Mouse (Mus musculus) stomach, embryonic 14.5 days (tissue): ENCODE data around the gene Ptprt. TPM values are rescaled to one million over a fixed set of nuclear protein-coding genes. Genes with fewer than 3 reads are reported as not detected.

Experiments used
- ATAC-seq: fragments of 200-750 bp; cut with Nextera tagmentation; 2 replicates; pipeline ENCODE4 v1.8.0; 2017; ENCODE audit warnings: low read depth, moderate TSS enrichment; ENCODE audit not compliant: insufficient number of reproducible peaks, insufficient read depth, low FRiP score
- H3K27ac ChIP-seq: fragments of 300-500 bp; sonication (generic); 2 replicates; pipeline ENCODE4 v1.5.1; 2014; ENCODE audit warnings: mild to moderate bottlenecking, low read length, moderate library complexity, mixed read lengths
- H3K27me3 ChIP-seq: fragments of 300-500 bp; sonication (generic); 2 replicates; pipeline ENCODE4 v1.6.1; 2014; ENCODE audit warnings: low read length, control low read depth, mixed read lengths; ENCODE audit not compliant: control insufficient read depth, insufficient read depth
- H3K36me3 ChIP-seq: fragments of 300-500 bp; sonication (generic); 2 replicates; pipeline ENCODE4 v1.6.1; 2014; ENCODE audit warnings: mild to moderate bottlenecking, control low read depth, low read length, moderate library complexity, mixed read lengths; ENCODE audit not compliant: control insufficient read depth, insufficient read depth
- H3K4me1 ChIP-seq: fragments of 300-500 bp; sonication (generic); 2 replicates; pipeline ENCODE4 v1.6.1; 2014; ENCODE audit warnings: low read length, control low read depth, mixed read lengths; ENCODE audit not compliant: control insufficient read depth, insufficient read depth
- H3K4me2 ChIP-seq: fragments of 300-500 bp; sonication (generic); replicated peaks from 2 replicates; pipeline ENCODE4 v1.6.1; 2014; ENCODE audit warnings: low read depth, low read length, control low read depth
- H3K4me3 ChIP-seq: fragments of 300-500 bp; sonication (generic); 2 replicates; pipeline ENCODE4 v1.5.1; 2014; ENCODE audit warnings: low read depth, low read length, control low read depth
- H3K9ac ChIP-seq: fragments of 300-500 bp; sonication (generic); replicated peaks from 2 replicates; pipeline ENCODE4 v1.6.1; 2014; ENCODE audit warnings: low read depth, mild to moderate bottlenecking, control low read depth, low read length, moderate library complexity, mixed read lengths
- H3K9me3 ChIP-seq: fragments of 300-500 bp; sonication (generic); 2 replicates; pipeline ENCODE4 v1.6.1; 2016; ENCODE audit warnings: low read depth, low read length, control low read depth; ENCODE audit not compliant: control insufficient read depth
- WGBS: fragments of 180-500 bp; shearing (Covaris S2); extraction: QIAGEN DNeasy Blood & Tissue Kit; methylation state at CpG from one replicate; pipeline ENCODE4 v1.1.7; 2014; 5-methylcytosine and 5-hydroxymethylcytosine counted together
- polyA plus RNA-seq: library from polyadenylated mRNA; unstranded; fragments of >200 nt; fragmentation: Nextera tagmentation; extraction: Ambion mirVana; gene quantifications from 2 replicates; pipeline ENCODE4 v1.2.1, GENCODE M21; 2014

Ptprt gene
- polyA plus RNA-seq, 1 experiment from 2014 or later = 1.2 TPM

DNA sequence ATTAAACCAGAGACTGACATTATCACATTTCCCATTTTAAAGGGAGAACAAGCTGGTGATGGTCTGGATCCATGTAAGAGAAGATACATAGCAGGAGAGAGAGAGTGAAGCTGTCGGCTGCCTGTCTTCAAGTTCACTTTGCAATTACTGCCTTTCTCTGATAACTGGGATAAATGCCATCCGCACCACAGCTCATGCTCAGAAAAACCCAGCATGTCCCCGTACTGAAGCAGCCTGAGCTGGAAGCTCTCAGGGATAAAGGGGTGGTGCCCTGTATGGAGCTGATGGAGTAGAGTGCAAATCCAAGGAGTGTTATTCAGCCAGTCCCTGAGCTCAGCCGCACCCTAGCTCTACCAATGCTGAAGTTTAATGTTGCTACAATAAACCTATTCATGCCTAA lies 825.9 kb downstream of the Ptprt start:
- H3K4me2 ChIP-seq = no peak overlapping the region
- no peaks in the 10 kb centered on the region for H3K27me3 ChIP-seq
- no peaks in the 10 kb centered on the region for H3K9me3 ChIP-seq
- no peaks in the 10 kb centered on the region for H3K36me3 ChIP-seq
- H3K27ac ChIP-seq = no peak overlapping the region
- H3K9ac ChIP-seq = no peak overlapping the region
- WGBS = 79% methylated on average over 4 of the region's 4 CpGs
- no peak for ATAC-seq
- H3K4me1 ChIP-seq = no peaks in the 10 kb centered on the region
- no peak overlapping the region for H3K4me3 ChIP-seq

- H3K4me1 ChIP-seq = no peaks in the 10 kb centered on the region
- H3K4me3 ChIP-seq = no peak overlapping the region
- H3K9me3 ChIP-seq = no peaks in the 10 kb centered on the region
- H3K4me2 ChIP-seq = no peak overlapping the region
- H3K36me3 ChIP-seq = no peaks in the 10 kb centered on the region
- WGBS = 78% methylated on average over 2 of the region's 2 CpGs
- no peak overlapping the region for H3K27ac ChIP-seq
- no peak overlapping the region for H3K9ac ChIP-seq
- H3K27me3 ChIP-seq = no peaks in the 10 kb centered on the region
- no peak for ATAC-seq
These were observed 827.1 kb downstream of the Ptprt start for GRCm38 (mm10) chr2:161833846-161834245.

DNA sequence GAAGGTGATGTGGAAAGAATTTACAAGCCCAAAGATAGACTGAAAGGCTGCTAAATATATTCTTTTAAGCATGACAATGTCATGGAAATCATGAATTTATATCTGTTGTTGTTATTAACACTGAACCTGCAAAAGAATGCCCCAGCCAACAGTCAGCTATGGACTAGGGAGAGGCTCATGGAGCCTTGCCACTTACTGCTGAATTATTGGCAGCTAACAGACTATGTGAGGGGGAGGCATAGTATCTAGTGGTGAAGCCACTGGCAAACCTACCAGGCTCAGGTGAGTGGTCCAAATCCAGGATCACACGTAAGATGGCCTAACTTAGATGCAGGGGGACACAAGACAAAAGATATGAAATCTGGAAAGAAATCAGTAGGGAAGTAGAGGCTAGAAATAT lies 847.6 kb downstream of the Ptprt start:
- Histone ChIP-seq H3K27ac (no peak overlapping the region), H3K4me3 (no peak overlapping the region), H3K4me2 (no peak overlapping the region), H3K4me1 (no peaks in the 10 kb centered on the region), H3K27me3 (no peaks in the 10 kb centered on the region), H3K9me3 (no peaks in the 10 kb centered on the region), H3K9ac (no peak overlapping the region), H3K36me3 (no peaks in the 10 kb centered on the region)
- 94% methylated on average over 1 of the region's 1 CpGs for WGBS
- no peak for ATAC-seq

- H3K4me1 ChIP-seq = no peaks in the 10 kb centered on the region
- H3K4me2 ChIP-seq = no peak overlapping the region
- H3K27ac ChIP-seq = no peak overlapping the region
- H3K9me3 ChIP-seq = no peaks in the 10 kb centered on the region
- H3K9ac ChIP-seq = no peak overlapping the region
- 72% methylated on average over 9 of the region's 9 CpGs for WGBS
- no peaks in the 10 kb centered on the region for H3K36me3 ChIP-seq
- no peak for ATAC-seq
- no peak overlapping the region for H3K4me3 ChIP-seq
- H3K27me3 ChIP-seq = no peaks in the 10 kb centered on the region
These were observed 852.7 kb downstream of the Ptprt start for GRCm38 (mm10) chr2:161808086-161808801.

DNA sequence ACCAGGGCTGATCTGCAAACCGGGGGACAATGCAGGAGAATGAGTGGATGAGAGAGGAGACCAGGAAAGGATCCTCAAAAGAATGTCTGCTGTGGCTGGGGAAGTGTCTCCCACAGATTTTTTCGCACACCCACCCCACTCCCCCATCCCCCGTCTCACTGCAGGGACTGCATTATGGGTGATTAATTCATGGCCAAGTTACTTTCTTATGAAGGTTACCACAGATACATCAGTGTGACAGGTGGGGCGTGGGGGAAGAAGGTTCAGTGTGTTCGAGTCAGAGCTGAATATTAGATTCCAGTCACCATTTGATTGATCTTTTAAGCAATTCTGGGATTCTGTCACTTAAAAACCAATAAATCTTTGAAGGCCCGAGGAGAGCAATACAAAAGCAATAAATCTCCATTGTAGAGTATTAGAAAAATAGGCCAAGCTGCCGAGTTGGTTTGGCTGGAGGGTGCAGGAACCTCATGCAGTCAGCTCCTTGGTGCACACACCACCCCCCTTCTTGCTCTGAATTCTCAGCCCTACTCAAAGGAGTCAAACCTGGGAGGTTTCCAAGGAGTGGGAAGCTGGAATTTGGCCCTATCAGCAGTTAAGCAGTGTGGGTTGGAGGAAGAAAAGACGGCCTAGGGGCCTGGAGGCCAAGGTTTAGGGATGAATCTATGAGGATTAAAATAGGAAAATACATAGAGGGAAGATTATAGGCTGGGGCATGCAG lies 854.5 kb downstream of the Ptprt start:
- no peaks in the 10 kb centered on the region for H3K9me3 ChIP-seq
- H3K4me1 ChIP-seq = no peaks in the 10 kb centered on the region
- H3K4me2 ChIP-seq = no peak overlapping the region
- ATAC-seq = no peak
- WGBS = 38% methylated on average over 8 of the region's 8 CpGs
- H3K4me3 ChIP-seq = no peak overlapping the region
- H3K9ac ChIP-seq = no peak overlapping the region
- H3K27ac ChIP-seq = no peak overlapping the region
- no peaks in the 10 kb centered on the region for H3K27me3 ChIP-seq
- no peaks in the 10 kb centered on the region for H3K36me3 ChIP-seq

GRCm38 (mm10) chr2:161799946-161800345 lies 861.0 kb downstream of the Ptprt start:
- Histone ChIP-seq H3K4me1 (no peaks in the 10 kb centered on the region), H3K4me2 (no peak overlapping the region), H3K27me3 (no peaks in the 10 kb centered on the region), H3K9ac (no peak overlapping the region), H3K27ac (no peak overlapping the region), H3K9me3 (no peaks in the 10 kb centered on the region), H3K36me3 (no peaks in the 10 kb centered on the region), H3K4me3 (no peak overlapping the region)
- 81% methylated on average over 6 of the region's 6 CpGs for WGBS
- ATAC-seq = no peak

GRCm38 (mm10) chr2:161767528-161767927 lies 893.4 kb downstream of the Ptprt start:
- no peak overlapping the region for H3K27ac ChIP-seq
- no peak overlapping the region for H3K4me3 ChIP-seq
- H3K9ac ChIP-seq = no peak overlapping the region
- H3K27me3 ChIP-seq = no peaks in the 10 kb centered on the region
- 86% methylated on average over 2 of the region's 2 CpGs for WGBS
- no peak overlapping the region for H3K4me2 ChIP-seq
- H3K9me3 ChIP-seq = no peaks in the 10 kb centered on the region
- no peak for ATAC-seq
- H3K36me3 ChIP-seq = no peaks in the 10 kb centered on the region
- H3K4me1 ChIP-seq = no peaks in the 10 kb centered on the region

GRCm38 (mm10) chr2:161713024-161713423 lies 947.9 kb downstream of the Ptprt start:
- no peak overlapping the region for H3K4me2 ChIP-seq
- ATAC-seq = no peak
- H3K36me3 ChIP-seq = no peaks in the 10 kb centered on the region
- H3K27ac ChIP-seq = no peak overlapping the region
- 32% methylated on average over 4 of the region's 4 CpGs for WGBS
- no peaks in the 10 kb centered on the region for H3K27me3 ChIP-seq
- H3K4me3 ChIP-seq = no peak overlapping the region
- H3K9me3 ChIP-seq = no peaks in the 10 kb centered on the region
- no peaks in the 10 kb centered on the region for H3K4me1 ChIP-seq
- H3K9ac ChIP-seq = no peak overlapping the region
